Mouse (Mus musculus): ENCODE measurements around the gene Capn1. TPM values are rescaled to one million over a fixed set of nuclear protein-coding genes. Genes with fewer than 3 reads are reported as not detected.

Capn1 gene
- total RNA-seq, 2 experiments from 2014 or later = 20.8 to 23.1 TPM

DNA sequence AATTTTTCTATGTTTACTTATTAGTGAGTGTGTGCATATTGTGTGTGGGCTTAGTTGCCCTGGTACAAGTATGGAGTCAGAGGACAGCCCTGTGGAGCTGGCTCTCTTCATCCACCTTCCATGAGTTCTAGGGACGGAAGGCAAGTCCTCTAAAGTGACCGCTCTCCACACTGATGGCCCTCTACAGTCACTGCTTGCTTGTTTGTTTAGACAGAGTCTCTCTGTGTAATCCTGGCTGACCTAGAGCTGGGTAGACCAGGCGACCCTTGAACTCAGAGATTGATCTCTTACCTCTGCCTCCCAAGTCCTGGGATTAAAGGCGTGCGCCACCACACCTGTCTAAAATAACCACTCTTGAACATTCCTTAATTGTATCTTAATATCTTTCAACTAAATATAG, 58.3 kb downstream of the Capn1 start:
- H3K4me3 ChIP-seq = no peak overlapping the region
- TF ChIP-seq CTCF (IDR thresholded peaks at IDR 0.05) = no peak
- no peak for DNase-seq (ENCODE audit: extremely low spot score in 1 of 2, low spot score in 2 of 2)
- intact Hi-C loops (cut with DNase I) = loop anchor here (5.0 kb wide), 1 partner anchor 170 kb away; no protein-coding TSS in a partner anchor
- no peak overlapping the region for H3K27ac ChIP-seq

DNA sequence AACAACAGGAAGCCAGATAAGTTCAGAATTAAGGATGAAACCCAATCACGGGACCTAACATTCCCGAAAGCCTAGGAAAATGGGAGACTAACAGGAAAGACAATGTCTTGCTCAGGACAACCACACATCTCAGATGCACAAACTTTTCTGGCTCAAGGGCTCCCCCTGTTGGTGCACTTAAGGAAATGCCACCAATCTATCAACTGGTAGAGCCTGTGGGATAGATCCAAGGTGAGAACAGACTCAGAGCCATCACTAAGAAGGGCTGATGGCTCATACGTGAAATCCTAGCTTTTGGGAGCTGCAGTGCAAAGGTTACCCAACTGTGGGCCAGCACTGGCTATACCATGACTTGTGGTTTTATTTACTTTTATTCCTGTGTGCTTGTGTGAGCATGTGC, 59.0 kb downstream of the Capn1 start:
- intact Hi-C loops (cut with DNase I) = loop anchor here (1.0 to 5.0 kb wide), 2 partner anchors 32 to 169 kb away; partner anchors contain the start of gene Cdc42ep2
- no peak overlapping the region for H3K4me3 ChIP-seq
- no peak overlapping the region for H3K27ac ChIP-seq
- peak; percentile 75 for DNase-seq (ENCODE audit: extremely low spot score in 1 of 2, low spot score in 2 of 2)
- peak; percentile 92 for TF ChIP-seq CTCF (IDR thresholded peaks at IDR 0.05)

- TF ChIP-seq CTCF (IDR thresholded peaks at IDR 0.05) = no peak
- no peak for DNase-seq (ENCODE audit: extremely low spot score in 1 of 2, low spot score in 2 of 2)
- Histone ChIP-seq H3K4me3 (no peak overlapping the region), H3K27ac (no peak overlapping the region)
- intact Hi-C loops (cut with DNase I) = loop anchor here (1.0 to 5.0 kb wide), 2 partner anchors 32 to 169 kb away; partner anchors contain the start of gene Cdc42ep2
Measured at GRCm38 (mm10) chr19:5955704-5956670, 59.7 kb downstream of the Capn1 start.

DNA sequence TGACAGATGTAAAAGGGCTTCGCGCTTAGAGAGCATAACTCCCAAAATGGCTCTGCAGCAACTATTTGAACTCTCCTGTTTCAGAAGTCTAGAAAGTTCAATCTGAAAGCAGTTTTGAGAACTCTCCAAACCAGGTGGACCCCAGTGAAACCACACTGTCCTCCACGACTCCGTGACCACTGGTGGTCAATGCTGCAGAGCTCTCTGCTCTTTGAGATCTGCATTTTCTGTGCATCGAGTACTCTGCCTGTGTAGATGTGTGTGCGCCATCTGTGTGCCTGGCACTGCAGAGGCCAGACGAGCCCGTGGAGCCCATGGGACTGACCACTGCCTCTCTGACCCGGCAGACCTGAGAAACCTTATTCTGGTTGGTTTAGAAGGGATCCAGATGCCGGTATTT, 60.8 kb downstream of the Capn1 start:
- no peak for DNase-seq (ENCODE audit: extremely low spot score in 1 of 2, low spot score in 2 of 2)
- H3K4me3 ChIP-seq = no peak overlapping the region
- TF ChIP-seq CTCF (IDR thresholded peaks at IDR 0.05) = no peak
- H3K27ac ChIP-seq = no peak overlapping the region
- intact Hi-C loops (cut with DNase I) = loop anchor here (5.0 kb wide), 1 partner anchor 168 kb away; no protein-coding TSS in a partner anchor

DNA sequence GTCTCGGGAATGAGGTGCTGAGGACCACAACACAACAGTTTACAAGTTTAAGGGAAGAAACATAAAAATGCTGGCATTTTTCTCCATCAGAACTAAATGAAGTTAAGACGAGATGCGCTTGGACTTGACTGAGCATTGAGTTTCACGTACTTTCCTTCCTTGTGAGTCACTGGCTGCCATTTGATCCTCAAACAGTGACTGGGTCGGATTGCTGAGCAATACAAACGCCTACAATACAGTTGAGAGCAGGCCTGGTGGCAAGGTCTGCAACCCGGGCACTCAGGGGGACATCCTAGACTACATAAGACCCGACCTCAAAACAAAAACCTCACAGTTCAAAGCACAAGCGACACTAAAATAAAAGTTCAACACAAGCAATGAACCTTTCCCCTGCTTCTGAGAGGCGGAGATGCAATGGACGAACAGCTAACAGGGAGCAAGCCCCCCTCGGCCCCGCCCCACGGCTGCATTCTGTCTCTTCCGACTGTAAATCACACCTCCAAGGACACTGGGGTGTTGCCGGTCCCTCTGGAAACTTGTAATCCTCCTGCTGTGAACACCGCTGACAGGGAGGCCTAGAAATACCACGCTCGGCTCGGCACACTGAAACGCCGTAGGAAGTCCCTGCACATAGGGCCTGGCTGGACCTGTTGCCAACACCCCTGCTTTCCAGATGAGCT, 61.5 kb downstream of the Capn1 start:
- no peak for DNase-seq (ENCODE audit: extremely low spot score in 1 of 2, low spot score in 2 of 2)
- intact Hi-C loops (cut with DNase I) = no loop called here
- H3K4me3 ChIP-seq = no peak overlapping the region
- TF ChIP-seq CTCF (IDR thresholded peaks at IDR 0.05) = no peak
- H3K27ac ChIP-seq = no peak overlapping the region

DNA sequence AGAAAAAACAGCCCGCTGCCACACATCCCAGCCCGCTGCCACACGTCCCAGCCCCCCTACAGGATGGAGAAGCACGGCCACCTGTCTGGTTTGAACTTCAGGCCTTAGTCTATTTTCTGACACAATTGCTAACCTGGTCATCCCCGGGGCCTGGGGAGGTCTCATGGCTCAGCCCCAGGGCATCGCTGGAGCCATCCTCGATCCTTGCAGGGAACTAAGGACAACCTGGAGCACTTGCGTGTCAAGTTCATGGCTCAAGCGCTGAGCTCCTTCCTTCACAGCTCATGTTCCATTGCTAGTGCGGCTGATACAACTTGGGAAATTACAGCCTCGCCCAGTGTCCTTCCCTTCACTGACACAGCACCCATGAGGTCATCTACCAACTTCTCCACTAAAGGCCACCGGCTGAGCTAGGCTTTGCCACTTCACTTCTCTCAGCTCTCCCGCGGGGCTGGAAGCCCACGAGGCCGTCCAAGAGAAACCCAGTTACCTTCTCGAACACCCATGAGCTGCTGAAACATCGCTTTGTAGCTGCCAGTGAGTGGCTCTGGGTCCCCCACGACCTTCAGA, 62.4 kb downstream of the Capn1 start:
- Histone ChIP-seq H3K4me3 (no peak overlapping the region), H3K27ac (no peak overlapping the region)
- intact Hi-C loops (cut with DNase I) = no loop called here
- DNase-seq (ENCODE audit: extremely low spot score in 1 of 2, low spot score in 2 of 2) = no peak
- TF ChIP-seq CTCF (IDR thresholded peaks at IDR 0.05) = no peak

GRCm38 (mm10) chr19:5952071-5952691, 63.5 kb downstream of the Capn1 start:
- no peak for DNase-seq (ENCODE audit: extremely low spot score in 1 of 2, low spot score in 2 of 2)
- Histone ChIP-seq H3K27ac (no peak overlapping the region), H3K4me3 (no peak overlapping the region)
- no peak for TF ChIP-seq CTCF (IDR thresholded peaks at IDR 0.05)
- intact Hi-C loops (cut with DNase I) = no loop called here

DNA sequence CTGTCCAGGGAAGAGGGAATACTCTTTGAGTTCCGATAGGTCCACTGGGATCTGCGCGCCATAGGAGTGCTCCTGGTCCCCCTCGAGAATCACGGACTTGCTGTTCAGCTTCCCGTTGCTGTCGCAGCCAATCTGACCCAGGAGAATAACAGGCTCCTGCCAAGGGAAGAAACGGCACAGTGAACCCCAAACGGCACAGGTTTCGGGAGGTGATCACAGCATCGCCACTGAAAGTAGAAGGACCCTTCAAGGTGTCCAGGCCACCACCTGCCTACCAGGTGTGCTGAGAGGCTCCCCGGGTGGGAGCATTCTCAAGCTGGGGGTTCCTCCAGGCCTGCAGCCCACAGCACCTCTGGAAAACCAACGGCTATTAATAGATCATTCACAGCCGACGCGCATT, 64.1 kb downstream of the Capn1 start:
- Histone ChIP-seq H3K27ac (no peak overlapping the region), H3K4me3 (no peak overlapping the region)
- intact Hi-C loops (cut with DNase I) = no loop called here
- no peak for TF ChIP-seq CTCF (IDR thresholded peaks at IDR 0.05)
- DNase-seq (ENCODE audit: extremely low spot score in 1 of 2, low spot score in 2 of 2) = no peak

DNA sequence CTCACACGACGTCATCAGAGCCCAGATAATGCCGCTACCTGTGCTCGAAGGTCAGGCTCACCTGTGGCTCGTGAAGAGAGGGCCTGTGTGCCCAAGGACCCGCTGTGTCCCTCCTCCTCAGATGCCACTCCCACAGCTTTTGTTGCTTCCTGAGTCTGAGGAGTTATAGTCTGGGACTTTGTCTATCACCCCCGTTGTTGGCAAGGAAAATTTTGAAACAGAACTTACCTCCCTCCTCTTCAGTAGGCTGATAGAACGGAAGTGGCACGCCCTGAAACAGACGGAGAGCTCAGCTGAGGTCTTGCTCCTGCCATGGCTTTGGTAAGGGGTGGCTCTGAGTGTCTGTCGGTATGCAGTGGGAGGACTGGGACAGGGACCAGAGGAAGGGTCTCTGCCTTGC, 65.5 kb downstream of the Capn1 start:
- Histone ChIP-seq H3K27ac (no peak overlapping the region), H3K4me3 (no peak overlapping the region)
- TF ChIP-seq CTCF (IDR thresholded peaks at IDR 0.05) = no peak
- intact Hi-C loops (cut with DNase I) = no loop called here
- no peak for DNase-seq (ENCODE audit: extremely low spot score in 1 of 2, low spot score in 2 of 2)

DNA sequence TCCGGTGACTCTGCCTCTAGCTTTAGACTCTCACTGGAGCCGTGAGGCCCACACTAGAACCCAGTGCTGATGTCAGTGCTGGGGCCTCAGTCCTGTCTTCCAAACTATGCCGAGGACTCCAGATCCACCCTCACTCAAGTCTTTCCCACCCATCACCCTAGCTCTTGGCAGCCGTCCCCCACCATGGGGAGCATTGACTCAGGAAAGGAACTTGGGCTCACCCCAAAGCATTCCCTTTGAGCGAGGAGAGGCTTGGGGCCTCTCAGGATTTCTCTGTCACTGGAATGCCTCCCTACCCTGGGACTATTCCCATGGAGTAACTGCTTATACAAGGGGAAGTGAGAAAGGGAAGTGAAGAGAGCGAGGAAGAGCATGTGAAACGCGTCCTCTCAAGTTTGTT, 69.8 kb downstream of the Capn1 start:
- H3K4me3 ChIP-seq = no peak overlapping the region
- no peak for TF ChIP-seq CTCF (IDR thresholded peaks at IDR 0.05)
- H3K27ac ChIP-seq = peak overlapping the region; percentile 80
- DNase-seq (ENCODE audit: extremely low spot score in 1 of 2, low spot score in 2 of 2) = no peak
- intact Hi-C loops (cut with DNase I) = no loop called here

DNA sequence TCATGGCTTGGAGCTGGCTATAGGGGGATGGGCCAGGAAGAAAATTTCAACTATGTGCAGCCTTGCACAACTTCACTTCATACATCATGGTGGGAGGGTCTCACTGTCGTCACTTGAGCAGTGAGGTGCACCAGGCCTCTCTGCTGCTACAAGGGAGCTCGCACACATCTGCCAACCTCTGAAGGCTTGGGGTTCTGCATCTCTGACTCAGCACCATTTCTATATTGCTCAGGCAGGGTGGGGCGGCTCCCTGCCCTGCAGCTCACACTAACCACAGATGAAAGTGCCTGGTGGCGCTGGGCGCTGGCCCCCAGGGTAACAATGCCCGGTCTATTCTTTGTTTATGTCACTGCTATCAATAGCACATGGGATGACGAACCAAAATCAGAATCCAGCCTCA, 70.7 kb downstream of the Capn1 start:
- H3K27ac ChIP-seq = peak overlapping the region; percentile 44; the same call in 1 of the 2 replicates
- DNase-seq (ENCODE audit: extremely low spot score in 1 of 2, low spot score in 2 of 2) = no peak

More for the DNA sequence above, 70.7 kb downstream of the Capn1 start:
- no peak overlapping the region for H3K4me3 ChIP-seq
- no peak for TF ChIP-seq CTCF (IDR thresholded peaks at IDR 0.05)
- intact Hi-C loops (cut with DNase I) = no loop called here
